Mouse (Mus musculus) granulocyte monocyte progenitor cell, adult 5-6 weeks (primary cell): ENCODE measurements around the gene Nrap. TPM values are rescaled to one million over a fixed set of nuclear protein-coding genes. Genes with fewer than 3 reads are reported as not detected.

Experiments used
- ATAC-seq: replicated peaks from 2 replicates; pipeline ENCODE4 v1.8.0; 2016; ENCODE audit warnings: mild to moderate bottlenecking, moderate TSS enrichment, inconsistent platforms; ENCODE audit not compliant: poor library complexity, severe bottlenecking
- total RNA-seq, 2 experiments: library from RNA; stranded (forward) in 1 of 2; stranded (reverse) in 1 of 2; fragments of 200-712, 200-1000 nt in 1 of 2; fragments of >200 nt in 1 of 2; fragmentation: Nextera tagmentation in 1 of 2; gene quantifications; 2 replicates each; pipeline ENCODE4 v1.2.3; 2014 to 2017

The Nrap gene
- total RNA-seq, 2 experiments from 2014 or later: 0.98 to 1.1 TPM

DNA sequence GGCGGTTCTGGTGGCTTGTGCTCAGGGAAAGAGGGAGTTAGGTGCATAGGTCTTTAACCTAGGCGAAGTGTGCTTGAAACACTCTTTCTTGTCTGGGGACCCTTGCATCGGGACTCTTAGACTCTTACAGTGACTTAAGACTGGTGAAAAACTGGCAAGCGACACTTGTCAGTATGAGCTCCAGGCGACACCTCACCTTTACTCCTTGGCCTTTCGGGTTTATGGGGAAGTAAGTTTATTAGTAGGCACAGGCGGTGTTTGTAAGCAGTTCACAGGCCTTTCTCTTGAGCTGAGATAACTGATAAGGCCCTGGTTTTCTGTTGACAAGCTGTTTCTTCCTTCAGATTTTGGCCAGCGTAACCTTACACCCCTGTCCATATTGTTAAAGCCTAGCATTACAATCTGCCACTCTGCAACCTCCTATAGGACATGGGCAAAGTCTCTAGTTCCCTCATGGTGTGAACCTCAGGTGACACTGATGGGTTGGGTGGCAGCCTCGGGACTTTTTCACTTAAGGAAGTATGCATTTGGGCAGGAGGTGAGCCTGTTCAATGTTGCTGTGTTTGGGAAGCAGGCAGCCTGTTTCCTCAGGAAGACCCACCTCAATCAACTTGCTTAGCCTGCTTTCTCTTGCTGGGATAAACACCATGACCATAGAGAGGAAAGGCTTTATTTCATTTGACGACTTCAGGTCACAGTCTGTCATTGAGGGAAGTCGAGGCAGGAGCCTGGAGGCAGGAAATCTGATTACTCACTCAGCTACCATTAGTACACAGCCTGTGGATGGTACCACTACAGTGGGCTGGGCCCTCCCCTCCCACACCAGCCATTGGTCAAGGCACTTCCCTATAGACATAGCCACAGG, 8.1 kb upstream of the Nrap start:
- peak; percentile 30; the same call in 1 of the 2 replicates for ATAC-seq

DNA sequence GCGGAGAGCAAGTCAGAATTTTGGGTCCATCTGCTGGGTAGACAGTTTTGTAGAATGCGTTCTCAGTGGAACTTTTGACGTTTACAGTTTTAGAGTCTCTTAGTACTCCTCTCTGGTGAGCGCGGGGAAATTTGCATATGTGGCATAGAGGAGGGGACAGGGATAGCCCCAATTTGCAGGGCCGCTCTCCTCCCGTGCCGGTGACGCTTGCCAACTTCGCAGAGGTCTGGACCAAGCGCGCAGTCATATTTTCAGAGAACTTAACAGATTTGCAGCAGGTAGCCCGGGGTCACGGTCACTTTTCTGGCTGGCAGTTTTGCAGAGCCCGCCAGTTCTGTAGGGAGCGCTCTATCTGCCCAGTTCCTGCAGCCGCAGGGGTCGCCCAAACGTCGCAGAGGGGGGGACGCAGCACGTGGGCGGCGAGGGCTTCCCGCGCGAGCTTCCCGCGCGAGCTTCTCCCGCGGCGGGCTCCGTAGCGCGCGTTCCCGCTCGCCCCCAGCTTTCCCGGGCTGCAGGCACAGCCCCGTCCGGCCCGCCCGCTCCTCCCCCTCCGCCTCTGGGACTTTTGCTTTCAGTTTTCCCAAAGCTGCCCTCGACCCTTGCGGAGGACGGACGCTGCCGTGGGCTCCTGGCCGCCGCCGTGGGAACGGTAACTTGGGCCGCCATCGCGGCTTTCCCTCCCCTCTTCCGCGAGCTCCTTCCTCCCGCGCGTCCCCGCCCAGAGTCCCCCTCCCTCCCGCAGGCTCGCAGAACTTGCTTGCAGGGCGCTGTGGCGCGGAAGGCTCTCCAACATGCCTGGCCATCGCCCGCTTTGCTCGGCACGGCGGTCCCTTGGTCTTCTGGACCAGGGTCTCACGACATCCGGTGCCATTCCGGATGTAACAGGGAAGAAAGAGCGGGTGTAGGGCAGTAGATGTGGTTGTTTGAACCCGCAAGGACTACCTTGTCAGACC, 7.1 kb upstream of the Nrap start, which contains the start of gene Casp7:
Casp7 (plus strand) TSS at position 461 of the 953 bp plus-strand sequence.
- ATAC-seq: peak; percentile 44

DNA sequence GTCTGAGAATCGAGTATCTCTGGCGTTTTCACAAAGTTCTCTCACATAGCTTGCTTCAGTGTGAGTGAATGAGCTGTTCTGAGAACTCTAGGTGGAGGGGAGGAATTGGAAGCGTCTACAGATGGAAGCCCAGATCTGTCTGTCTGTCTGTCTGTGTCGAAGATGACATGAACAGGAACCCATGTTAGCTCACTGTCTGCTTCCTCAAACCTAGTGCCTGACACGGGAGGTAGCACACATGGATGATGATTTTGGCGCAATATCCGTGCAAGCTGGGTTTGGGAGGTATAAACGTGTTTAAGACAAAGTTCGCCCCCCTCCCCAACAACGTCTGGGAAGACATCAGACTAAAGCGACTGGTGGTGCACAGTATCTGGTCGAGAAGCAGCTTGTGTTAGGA, 6.4 kb upstream of the Nrap start:
- ATAC-seq: peak; percentile 23

DNA sequence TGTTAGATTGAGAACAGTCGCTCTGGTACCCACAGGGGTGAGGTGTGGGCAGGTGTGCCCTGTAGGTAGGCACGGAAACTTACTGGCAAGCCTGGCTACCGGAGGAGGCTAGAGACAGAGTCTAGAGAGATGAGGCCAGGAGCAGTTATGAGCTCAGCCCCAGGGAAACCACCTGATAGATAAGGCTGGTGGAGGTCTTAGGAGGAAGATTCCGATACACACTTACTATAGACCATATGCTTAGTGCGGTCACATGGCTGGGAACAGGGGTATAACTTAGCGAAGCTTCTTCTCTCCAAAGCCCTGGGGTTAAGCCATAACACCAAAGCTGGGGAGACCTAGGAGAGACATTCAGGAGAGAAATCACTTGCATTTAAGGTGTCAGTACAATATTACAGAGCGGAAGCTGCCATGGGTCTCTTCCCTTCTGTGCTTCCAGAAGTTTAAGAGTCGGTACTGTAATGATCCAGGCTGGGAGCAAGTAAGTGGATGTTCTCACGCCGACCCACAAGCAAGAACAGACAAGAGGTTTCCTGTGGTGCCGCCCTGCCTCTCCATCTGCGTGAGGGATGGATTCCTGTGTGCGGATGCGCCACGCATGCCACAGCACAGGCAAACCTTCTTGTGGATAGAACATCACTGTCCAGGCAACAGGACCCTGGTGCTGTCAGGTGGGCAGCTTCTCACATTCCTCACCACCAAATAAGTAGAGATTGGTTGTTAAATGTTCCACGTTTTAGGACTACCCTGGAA, 5.5 kb upstream of the Nrap start:
- ATAC-seq: no peak

DNA sequence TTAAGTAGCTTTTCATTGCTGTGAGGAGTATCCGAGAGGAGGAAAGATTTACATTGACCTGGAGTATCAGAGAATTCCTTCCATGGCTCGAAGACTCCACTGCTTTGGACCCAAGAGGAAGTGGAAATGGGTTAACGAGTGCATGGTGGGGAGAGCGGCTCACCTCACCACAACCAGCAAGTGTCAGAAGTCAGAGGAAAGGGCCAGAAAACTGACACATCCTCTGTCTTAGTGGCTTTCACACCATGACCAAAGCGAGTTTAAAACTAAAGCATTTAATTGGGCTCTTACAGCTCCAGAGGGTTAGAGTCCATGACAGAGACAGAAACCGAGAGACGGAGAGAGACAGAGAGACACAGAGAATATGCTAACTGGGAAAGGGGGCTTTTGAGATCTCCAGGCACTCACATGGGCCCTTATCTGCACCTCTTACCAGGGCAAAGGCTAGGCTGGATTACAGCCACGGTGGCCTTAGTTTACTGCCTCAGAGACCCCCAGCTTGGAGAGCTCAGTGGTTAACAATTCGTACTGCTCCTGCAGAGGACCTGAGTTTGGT, 3.6 kb upstream of the Nrap start:
- ATAC-seq: no peak

DNA sequence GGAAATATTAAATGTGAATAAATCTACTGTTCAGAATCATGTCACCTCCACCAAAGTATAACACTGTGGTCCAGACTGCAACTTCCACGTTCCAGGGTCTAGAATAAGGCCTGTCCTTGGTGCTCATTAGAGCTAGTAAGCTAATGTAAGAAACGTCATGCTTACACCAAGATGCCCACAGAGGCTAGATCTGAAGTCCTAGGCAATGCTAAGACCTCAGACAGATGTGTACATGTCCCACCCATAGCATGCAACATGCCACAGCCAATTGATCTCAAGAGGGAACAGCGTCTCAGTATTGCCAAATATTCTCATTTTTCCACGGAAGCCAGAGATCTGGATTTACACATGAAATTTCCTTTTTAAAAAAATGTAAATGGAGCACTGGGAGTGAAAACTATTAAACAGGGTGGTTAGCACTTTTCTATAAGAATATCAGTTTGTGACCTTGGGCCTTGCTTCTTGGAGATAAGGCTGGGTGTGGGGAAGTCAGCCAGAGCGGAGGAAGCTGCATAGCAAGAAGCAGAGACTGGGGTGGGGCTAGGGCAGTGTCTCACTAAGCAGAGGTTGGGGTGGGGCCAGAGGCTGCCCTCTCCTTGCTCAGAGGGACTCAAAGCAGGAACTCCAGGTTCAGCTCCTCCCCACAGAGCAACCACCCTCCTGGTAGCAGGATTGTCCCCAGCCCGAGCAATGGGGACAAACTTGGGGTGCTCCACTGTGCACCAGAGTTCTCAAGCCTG, 1.6 kb upstream of the Nrap start:
- peak; percentile 80 for ATAC-seq

DNA sequence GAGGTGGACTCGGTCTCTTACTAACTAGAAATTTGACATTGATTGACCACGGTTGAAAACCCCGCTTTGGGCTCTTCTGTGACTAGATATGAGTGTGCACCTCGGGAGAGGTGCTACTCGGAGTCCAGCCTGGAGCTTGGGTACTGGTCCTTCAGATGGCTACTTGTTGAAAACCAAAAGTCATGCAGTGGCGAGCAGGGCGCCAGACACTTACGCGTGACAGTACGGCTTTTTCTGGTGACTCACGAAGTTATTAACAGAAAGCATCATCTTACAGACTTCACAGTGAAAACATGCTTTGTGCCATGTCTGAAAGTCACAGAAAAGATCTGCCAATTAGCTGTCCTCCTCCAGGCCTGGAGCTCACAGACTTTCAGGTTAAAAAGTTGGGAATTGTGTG, 661 bp downstream of the Nrap start:
- no peak for ATAC-seq

DNA sequence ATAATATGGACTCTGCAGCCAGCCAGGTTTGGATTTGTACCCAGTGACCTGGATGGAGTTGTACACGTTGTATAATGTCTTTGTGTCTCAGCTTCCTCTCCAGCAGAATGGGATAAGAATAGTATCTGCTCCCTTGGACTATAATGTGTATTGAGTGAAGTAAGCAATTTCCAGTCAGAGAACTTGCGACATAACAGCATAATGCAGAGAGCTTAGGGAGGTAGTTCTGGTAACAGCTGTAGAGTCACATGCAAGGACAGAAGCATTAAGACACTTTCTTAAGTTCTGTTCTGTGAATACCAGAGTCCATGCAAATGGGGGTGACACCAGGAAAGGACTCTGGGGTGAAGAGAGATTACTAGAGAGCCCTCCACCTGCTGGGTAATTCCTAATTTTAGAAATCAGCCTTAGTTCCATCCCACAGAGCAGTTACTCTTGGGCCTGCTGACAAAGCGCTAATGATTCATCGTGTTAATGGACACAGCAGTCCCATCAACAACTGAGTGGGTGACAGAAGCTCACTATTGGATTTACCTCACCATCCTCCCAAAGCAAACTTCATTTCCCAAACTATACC, 2.0 kb downstream of the Nrap start:
- peak; percentile 38 for ATAC-seq

DNA sequence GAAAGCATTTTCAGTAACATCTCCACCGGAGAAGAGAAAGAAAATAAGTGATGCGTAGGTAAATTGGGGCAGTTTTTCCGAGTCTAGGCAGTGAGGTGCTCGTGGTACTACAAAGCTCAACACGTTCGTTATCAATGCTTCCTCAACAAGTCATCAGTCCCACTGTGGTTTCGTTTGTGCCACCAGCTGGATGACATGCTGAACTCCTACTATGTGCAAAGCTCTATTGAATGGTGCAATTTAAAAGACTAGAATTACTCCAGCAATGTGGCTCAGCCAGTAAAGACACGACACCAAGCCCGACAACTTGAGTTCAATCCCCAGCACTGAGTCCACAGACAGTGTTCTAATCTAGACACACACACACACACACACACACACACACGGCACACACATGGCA, 3.7 kb downstream of the Nrap start:
- no peak for ATAC-seq

DNA sequence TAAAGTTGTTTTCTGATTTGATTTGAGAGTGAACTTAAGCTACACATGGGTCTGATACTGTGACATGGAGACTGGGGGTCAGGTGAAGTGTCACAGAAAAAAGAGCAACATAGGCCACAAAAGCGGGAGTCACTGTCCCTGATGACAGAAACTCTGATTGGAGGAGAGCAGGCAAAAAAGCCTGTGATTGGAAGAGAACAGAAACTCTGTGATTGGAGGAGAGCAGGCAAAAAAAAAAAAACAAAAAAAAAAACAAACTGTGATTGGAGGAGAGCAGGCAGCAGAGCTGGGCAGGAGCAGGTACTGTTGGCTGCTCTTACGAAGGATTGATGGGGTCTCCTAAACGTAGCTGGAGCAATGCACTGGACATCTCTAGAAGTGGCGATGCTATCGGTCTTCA, 4.3 kb downstream of the Nrap start:
- no peak for ATAC-seq

DNA sequence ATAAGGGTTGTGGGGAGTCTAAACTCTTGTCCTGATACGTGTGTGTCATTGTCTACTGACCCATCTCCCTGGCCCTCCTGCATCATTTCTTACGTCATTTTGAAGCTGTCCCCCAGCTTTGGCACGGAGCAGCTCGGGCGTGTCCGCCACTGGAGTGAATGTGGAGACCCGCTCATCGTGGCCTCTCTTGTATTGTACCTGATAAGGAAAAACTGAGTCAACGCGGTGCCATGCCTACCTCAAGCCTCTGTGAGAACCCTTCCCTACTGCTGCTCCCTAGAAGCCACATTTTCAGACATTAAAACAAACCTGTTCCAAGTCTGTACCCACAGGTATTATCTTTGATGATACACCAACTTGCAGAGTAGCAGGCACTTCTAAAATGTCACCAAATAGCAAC, 8.4 kb downstream of the Nrap start:
- ATAC-seq: no peak

DNA sequence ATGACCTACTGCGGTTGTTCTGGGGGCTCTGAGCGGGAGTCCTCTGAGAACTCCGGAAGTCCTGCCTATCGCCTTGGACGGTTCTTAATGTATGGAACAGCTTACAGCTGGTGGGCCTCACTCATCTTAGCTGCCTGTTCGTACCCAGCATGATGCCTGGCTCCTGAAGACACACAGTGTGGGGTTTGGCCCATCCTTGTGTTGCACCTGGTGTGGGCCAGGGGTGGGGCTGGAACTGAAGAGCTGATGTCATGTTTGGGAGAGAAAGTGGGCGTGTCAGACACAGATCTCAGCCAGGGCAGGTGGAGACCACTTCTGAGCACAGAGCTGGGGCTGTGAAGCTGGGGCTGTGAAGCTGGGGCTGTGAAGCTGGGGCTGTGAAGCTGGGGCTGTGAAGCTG, 9.5 kb downstream of the Nrap start:
- no peak for ATAC-seq

DNA sequence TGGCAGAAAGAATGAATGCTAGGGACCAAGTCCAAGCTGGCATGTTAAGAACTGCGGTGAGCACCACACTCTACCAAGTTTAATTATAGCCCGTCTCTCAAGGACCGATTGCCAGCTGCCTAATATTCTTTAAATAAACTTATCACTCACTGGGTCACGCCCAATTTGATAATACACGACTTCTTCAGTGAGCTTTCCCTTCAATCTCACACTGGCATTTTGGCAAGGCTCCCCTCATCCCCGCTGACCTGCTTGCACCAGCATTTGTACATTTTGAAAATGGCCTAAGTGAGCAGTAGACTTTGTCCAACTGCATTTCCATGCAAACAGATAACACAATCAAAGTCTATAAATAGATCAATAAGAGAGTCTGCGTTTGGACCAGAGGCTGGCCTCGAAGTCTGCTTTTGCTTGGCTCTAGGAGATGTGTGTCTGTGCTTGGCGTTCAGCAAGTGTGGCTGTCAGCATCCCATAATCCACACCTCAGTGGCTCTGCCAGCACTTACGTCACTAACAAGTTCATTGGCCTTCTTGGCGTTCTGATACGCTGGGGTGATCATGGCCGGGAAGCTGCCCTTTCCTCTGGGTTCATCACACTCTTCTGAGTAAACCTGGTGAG, 11.2 kb downstream of the Nrap start:
- no peak for ATAC-seq

DNA sequence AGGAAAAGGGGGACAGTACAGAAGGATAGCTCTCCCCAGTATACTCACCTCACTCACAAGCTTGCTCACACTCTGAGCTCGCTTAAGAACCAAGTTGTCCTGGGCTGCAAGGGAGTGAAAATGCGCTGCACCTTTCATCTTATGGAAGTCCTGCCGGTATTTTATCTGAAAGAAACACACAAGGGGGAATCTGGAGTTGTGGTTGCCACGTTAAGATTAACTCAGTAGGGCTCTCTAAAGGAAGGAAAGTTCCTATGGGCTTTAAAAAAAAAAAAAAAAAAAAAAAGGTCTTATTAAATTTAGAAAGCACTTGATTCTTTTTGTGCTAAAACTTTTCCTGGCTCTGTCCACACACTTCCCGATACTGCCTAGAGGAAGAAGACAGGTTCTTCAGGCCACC, 11.8 kb downstream of the Nrap start:
- no peak for ATAC-seq

DNA sequence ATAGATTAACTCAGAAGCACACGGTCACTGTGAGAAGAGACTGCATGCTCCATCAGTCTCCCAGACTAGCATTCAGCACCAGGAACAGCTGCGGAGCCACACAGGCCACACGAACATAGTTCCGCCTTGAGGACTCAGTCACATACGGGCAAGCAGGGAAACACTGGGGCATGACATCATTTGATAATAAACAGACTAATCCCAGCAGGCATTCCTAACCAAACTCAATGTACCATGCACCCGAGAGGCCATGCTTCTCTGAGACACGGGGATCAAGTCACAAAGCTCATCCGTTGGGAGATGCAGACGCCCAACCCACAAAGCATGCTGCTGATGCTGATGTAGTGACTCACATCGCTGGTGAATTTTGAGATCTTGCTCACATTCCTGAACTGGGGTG, 15.8 kb downstream of the Nrap start:
- no peak for ATAC-seq

DNA sequence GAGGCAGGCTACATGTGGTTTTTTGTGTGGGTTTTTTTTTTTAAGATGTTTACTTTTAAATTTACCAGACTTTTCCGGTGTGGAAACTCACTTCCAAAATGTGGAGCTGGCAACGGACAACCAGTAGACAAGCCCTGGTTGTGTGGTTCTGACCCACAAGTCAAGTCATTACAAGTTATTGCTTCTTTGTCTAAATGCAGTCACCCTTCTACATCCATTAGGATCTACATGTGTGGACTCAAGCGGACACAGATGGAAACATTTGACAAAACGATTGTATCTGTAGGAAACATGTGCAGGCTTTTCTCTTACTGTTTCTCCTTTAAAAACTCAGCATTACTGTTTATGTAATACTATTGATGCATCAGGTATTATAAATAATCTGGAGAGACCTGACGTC, 16.6 kb downstream of the Nrap start:
- ATAC-seq: no peak

DNA sequence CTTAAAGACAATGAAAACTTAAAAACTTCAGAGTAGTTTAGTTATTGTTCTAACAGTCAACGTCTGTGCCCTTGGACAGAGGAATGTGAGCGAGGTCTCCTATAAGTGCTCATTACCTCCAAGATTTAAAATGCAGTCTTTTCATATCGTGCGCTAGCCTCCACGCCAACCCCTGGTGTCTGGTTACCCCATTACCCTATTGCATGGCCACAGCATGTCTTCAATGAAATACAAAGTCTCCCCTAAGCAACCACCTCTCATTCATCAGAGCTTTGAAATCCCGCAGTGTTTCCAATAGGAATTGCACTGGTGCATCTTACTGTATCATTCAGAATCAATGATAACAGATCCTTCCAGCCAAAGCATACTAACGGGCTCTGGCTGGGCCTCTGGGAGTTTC, 17.6 kb downstream of the Nrap start:
- no peak for ATAC-seq

DNA sequence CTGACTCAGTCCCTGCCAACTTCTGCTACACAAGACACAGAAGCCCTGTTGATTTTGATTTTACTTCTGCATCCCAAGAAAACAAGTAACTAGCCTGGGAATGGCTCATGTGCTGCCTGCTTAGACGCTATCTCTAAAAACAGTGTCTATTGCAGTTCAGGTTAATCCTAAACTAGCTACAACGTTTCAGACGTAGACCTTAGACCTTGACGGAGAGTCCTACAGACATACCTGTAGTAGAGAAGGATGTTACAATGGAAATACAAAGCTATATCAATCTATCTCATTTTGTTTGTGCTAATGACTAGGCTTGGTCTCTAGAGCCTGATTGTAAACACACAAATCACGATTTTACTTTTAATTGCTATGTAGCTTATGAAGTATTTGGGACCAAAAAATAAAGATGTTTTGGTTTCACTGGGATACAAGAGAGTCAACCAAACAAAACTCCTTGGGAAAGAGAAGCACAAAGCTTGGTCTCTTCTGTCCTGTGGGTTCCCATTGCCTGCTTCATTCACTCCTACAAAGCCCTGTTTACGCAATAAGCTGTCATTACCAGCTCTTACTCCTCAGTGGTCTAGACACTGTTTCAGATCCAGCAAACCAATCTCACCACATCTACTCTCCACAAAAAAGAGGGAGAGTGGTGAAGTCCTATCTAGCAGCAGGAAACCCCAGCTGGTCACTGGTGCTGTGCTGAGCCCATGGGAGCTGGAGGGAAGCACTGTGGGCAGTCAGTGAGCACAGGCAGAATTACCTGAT, 19.3 kb downstream of the Nrap start:
- ATAC-seq: peak; percentile 86
